Mouse (Mus musculus) hindbrain, embryonic 14.5 days (tissue): ENCODE results near the gene Wbp4. TPM values are rescaled to one million over a fixed set of nuclear protein-coding genes. Genes with fewer than 3 reads are reported as not detected.
"Not testable (repeated sequence)": the region's sequence is repeated elsewhere in the genome, so short reads cannot be mapped to it uniquely, and the experiment has no call there.

Source experiments
- ATAC-seq: fragments of 200-750 bp; cut with Nextera tagmentation; 2 replicates; pipeline ENCODE4 v1.8.0; 2017; ENCODE audit warnings: moderate number of reproducible peaks, mild to moderate bottlenecking, moderate TSS enrichment, moderate library complexity; ENCODE audit not compliant: low FRiP score
- DNase-seq: peaks from one replicate; pipeline ENCODE4 v3.0.0-alpha.2; 2015; ENCODE audit warnings: low spot score
- H3K27ac ChIP-seq: fragments of 300-500 bp; sonication (generic); 2 replicates; pipeline ENCODE4 v1.5.1; 2014; ENCODE audit warnings: mild to moderate bottlenecking, moderate library complexity
- H3K27me3 ChIP-seq: fragments of 300-500 bp; sonication (generic); 2 replicates; pipeline ENCODE4 v1.6.1; 2014; ENCODE audit warnings: mild to moderate bottlenecking, low read length, mixed read lengths; ENCODE audit not compliant: control insufficient read depth, insufficient read depth
- H3K36me3 ChIP-seq: fragments of 300-500 bp; sonication (generic); replicated peaks from 2 replicates; pipeline ENCODE4 v1.6.1; 2014; ENCODE audit not compliant: control insufficient read depth, insufficient read depth
- H3K4me1 ChIP-seq: fragments of 300-500 bp; sonication (generic); replicated peaks from 2 replicates; pipeline ENCODE4 v1.6.1; 2014; ENCODE audit warnings: antibody characterized with exemption, low read length, mixed read lengths; ENCODE audit not compliant: control insufficient read depth, insufficient read depth
- H3K4me2 ChIP-seq: fragments of 300-500 bp; sonication (generic); replicated peaks from 2 replicates; pipeline ENCODE4 v1.6.1; 2014; ENCODE audit warnings: mild to moderate bottlenecking, moderate library complexity
- H3K4me3 ChIP-seq: fragments of 300-500 bp; sonication (generic); replicated peaks from 2 replicates; pipeline ENCODE4 v1.5.1; 2014; ENCODE audit warnings: mild to moderate bottlenecking, low read length
- H3K9ac ChIP-seq: fragments of 300-500 bp; sonication (generic); 2 replicates; pipeline ENCODE4 v1.6.1; 2014
- H3K9me3 ChIP-seq: fragments of 300-500 bp; sonication (generic); 2 replicates; pipeline ENCODE4 v1.6.1; 2016; ENCODE audit warnings: low read length; ENCODE audit not compliant: control insufficient read depth
- WGBS: fragments of 180-500 bp; shearing (Covaris S2); extraction: QIAGEN DNeasy Blood & Tissue Kit; methylation state at CpG from one replicate; pipeline ENCODE4 v1.1.7; 2014; 5-methylcytosine and 5-hydroxymethylcytosine counted together
- polyA plus RNA-seq: library from polyadenylated mRNA; unstranded; fragments of >200 nt; fragmentation: Nextera tagmentation; extraction: Ambion mirVana; gene quantifications from 2 replicates; pipeline ENCODE4 v1.2.1, GENCODE M21; 2014

Gene Wbp4
- 40.5 and 40.9 TPM in 2 replicates for polyA plus RNA-seq

DNA sequence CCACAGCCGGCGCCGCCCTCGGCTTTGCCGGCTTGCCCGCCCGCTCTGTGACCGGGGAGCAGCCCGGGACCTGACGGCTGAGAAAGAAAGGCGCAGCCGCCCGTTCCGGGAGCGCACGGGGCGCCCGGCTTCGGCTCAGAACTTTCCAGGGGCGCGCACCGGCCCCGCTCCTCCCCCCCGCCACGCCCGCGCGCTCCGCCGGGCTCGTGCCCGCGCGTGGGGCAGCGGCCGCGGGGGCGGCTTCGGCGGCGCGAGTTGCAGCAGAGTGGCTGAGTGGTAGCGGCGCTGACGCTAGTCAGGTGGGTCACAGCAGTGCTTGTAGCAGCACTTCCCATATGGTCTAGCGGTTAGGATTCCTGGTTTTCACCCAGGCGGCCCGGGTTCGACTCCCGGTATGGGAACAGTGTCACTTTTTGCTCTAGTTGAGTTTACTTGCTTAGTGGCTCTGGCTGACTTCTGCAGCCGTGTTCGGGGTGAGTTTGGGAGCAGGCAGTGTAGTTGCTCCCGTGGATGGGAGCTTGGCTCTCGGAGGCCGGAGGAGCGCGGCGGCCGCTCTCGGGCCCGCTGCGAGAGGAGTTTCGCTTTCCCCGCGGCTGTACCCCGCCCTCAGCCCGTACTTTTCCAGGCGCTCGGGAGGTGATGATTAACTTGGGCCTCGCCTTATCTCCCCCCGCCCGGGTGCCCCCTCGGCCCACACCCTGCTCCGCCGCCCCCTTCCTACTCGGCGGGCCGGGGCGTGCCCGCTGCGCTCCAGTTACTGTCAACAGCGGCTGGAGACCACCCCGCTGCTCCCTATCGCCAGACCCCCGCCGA, at the start of gene Wbp4:
TSS of gene Wbp4 (minus strand) at position 182 of the 813 bp plus-strand sequence.
- Histone ChIP-seq H3K4me3 (peak within 1 kb of the TSS; percentile 82), H3K9ac (peak within 1 kb of the TSS; percentile 90), H3K9me3 (no peaks in the 10 kb centered on the region), H3K4me2 (peak within 1 kb of the TSS; percentile 70), H3K27ac (peak within 1 kb of the TSS; percentile 99), H3K4me1 (peaks cover 24% of the 10 kb centered on the region), H3K36me3 (peaks cover 10% of the 10 kb centered on the region), H3K27me3 (no peaks in the 10 kb centered on the region)
- DNase-seq (peak; percentile 100), ATAC-seq (peak; percentile 93)
- under 1% methylated on average over 77 of the region's 86 CpGs for WGBS

GRCm38 (mm10) chr14:79530761-79531160, 49.4 kb upstream of the Wbp4 start:
- no peak for ATAC-seq
- no peak for DNase-seq
- H3K27me3 ChIP-seq, result no peaks in the 10 kb centered on the region
- H3K36me3 ChIP-seq, result no peaks in the 10 kb centered on the region
- no peak overlapping the region for H3K4me2 ChIP-seq
- no peak overlapping the region for H3K9ac ChIP-seq
- H3K27ac ChIP-seq, result no peak overlapping the region
- 91% methylated on average over 6 of the region's 6 CpGs for WGBS
- no peaks in the 10 kb centered on the region for H3K9me3 ChIP-seq
- H3K4me3 ChIP-seq, result no peak overlapping the region
- no peaks in the 10 kb centered on the region for H3K4me1 ChIP-seq

DNA sequence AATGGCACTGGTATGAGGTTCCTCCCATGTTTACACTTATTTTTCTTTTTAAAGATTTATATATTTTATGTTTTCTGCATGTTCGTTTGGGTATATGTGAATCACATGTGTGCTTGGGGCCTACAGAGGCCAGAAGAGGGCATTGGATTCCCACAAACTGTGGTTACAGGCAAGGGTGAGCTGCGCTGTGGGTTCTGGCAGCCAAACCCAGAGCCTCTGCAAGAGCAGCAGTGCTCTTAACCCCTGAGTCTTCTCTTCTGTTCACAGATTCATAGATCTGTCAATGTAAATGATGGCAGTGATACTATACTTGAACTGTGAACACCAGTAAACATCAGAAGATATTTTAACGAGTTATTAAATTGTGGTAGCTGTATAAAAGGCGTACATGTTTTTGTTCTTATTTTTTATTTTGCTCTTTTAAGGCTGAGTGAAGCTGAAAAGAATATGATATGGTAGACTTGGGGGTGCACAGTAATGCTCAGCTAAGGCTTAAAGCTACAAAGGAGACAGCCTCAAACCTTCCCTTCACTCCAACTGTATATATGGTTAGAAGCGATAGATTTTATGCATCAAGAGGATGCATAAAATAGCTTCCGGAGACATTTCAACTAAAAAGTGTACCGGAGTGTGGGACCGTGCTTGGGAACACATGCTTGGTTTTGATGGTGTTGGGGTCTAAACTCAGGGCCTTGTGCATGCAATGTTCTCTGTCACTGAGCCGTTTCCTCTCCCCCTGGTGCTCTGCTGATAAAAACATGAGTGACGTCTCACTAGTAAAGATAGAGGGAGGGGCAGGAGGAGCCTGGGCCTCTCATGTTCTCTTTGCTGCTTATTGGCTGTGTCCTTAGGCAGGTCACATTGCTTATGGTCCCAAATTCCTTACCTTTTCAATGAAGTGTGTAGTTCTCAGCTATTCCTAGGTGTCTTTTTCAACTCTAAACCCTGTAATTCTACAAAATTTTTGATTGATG, 48.5 kb upstream of the Wbp4 start:
- H3K4me1 ChIP-seq, result no peaks in the 10 kb centered on the region

DNA sequence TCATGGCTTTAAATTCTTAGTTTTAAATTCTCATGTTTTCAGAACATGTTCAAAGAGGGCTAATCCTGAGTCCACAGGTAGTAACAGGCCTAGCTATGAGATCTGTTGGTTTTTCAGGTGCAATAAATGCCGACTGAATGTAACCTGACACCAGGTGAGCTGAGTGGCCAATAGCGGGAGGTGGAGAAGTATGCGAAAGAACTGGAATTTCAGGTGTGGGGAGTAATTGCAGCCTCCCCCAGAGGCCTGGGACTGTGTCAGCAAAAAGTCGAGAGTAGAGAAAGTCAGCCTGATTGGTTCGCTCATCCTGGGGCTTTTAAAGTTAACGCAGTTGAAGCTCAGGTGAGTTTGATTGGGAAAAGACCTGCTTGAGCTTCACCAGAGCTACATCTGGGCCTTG, 46.4 kb upstream of the Wbp4 start:
- WGBS, result 68% methylated on average over 6 of the region's 6 CpGs
- DNase-seq (no peak), ATAC-seq (no peak)
- Histone ChIP-seq H3K4me3 (no peak overlapping the region), H3K36me3 (no peaks in the 10 kb centered on the region), H3K4me1 (no peaks in the 10 kb centered on the region), H3K4me2 (no peak overlapping the region), H3K27ac (no peak overlapping the region), H3K9ac (no peak overlapping the region), H3K9me3 (no peaks in the 10 kb centered on the region), H3K27me3 (no peaks in the 10 kb centered on the region)

More for the DNA sequence above, 48.5 kb upstream of the Wbp4 start:
- H3K36me3 ChIP-seq, result no peaks in the 10 kb centered on the region
- DNase-seq (no peak), ATAC-seq (no peak)
- no peaks in the 10 kb centered on the region for H3K27me3 ChIP-seq
- H3K4me3 ChIP-seq, result no peak overlapping the region
- no peak overlapping the region for H3K4me2 ChIP-seq
- H3K9ac ChIP-seq, result no peak overlapping the region
- WGBS, result 80% methylated on average over 10 of the region's 10 CpGs
- no peaks in the 10 kb centered on the region for H3K9me3 ChIP-seq
- no peak overlapping the region for H3K27ac ChIP-seq

GRCm38 (mm10) chr14:79526106-79526505, 44.8 kb upstream of the Wbp4 start:
- H3K27me3 ChIP-seq, H3K4me3 ChIP-seq, H3K9me3 ChIP-seq, H3K36me3 ChIP-seq, ATAC-seq, H3K4me2 ChIP-seq, H3K9ac ChIP-seq, H3K4me1 ChIP-seq, DNase-seq, H3K27ac ChIP-seq: not testable (repeated sequence)
- WGBS, result 93% methylated on average over 12 of the region's 12 CpGs

GRCm38 (mm10) chr14:79522387-79522786, 41.1 kb upstream of the Wbp4 start:
- Histone ChIP-seq H3K9me3 (no peaks in the 10 kb centered on the region), H3K4me3 (no peak overlapping the region), H3K27me3 (no peaks in the 10 kb centered on the region), H3K36me3 (no peaks in the 10 kb centered on the region), H3K9ac (no peak overlapping the region), H3K27ac (no peak overlapping the region), H3K4me2 (no peak overlapping the region), H3K4me1 (no peaks in the 10 kb centered on the region)
- WGBS, result 93% methylated on average over 9 of the region's 9 CpGs
- ATAC-seq (no peak), DNase-seq (no peak)

- H3K36me3 ChIP-seq, result no peaks in the 10 kb centered on the region
- 77% methylated on average over 6 of the region's 6 CpGs for WGBS
- no peak overlapping the region for H3K4me3 ChIP-seq
- no peaks in the 10 kb centered on the region for H3K27me3 ChIP-seq
- H3K9me3 ChIP-seq, result no peaks in the 10 kb centered on the region
- H3K27ac ChIP-seq, result no peak overlapping the region
- H3K4me1 ChIP-seq, result no peaks in the 10 kb centered on the region
- DNase-seq, result no peak
- H3K9ac ChIP-seq, result no peak overlapping the region
- no peak overlapping the region for H3K4me2 ChIP-seq
- ATAC-seq, result no peak
These were observed 40.3 kb upstream of the Wbp4 start for GRCm38 (mm10) chr14:79521471-79522117.

DNA sequence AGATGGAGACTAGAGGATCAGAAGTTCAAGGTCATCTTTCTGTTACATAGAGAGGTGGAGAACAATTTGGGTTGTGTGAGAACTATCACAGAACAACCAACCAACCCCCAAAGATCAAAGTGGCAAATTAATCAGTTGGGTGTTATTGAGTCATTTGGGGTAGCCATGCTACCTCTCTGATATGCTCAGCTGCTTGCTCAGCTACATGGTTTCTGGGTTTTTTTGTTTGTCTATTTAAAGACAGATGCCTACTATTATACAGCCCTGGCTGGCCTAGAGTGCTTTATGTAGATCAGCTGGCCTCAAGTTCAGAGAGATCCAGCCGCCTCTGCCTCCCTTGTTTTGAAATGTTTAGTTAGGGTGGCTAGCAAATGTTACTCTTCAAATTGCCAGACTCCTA, 39.7 kb upstream of the Wbp4 start:
- H3K27me3 ChIP-seq, result no peaks in the 10 kb centered on the region
- no peak overlapping the region for H3K27ac ChIP-seq
- H3K36me3 ChIP-seq, result no peaks in the 10 kb centered on the region
- H3K4me2 ChIP-seq, result no peak overlapping the region
- DNase-seq (no peak), ATAC-seq (no peak)
- H3K9ac ChIP-seq, result no peak overlapping the region
- H3K9me3 ChIP-seq, result no peaks in the 10 kb centered on the region
- H3K4me3 ChIP-seq, result no peak overlapping the region
- H3K4me1 ChIP-seq, result no peaks in the 10 kb centered on the region
- 90% methylated on average over 1 of the region's 1 CpGs for WGBS

DNA sequence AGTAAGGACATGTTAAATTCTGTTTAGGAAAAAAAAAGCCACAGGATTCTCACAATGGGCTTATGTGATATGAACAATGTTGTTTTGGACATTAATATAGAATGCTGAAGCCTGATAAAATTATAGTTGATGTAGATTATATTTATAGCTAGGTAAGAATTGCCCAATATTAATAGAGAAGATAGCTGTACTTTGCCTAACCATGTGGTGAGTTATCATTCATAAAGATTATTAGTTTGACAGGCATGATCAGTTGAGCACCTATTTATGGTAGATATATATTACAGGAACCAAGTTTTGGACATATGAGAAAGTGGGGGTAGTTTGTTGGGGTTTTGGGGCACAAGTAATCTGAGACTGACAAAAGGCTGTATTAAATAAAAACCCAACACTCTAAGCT, 39.3 kb upstream of the Wbp4 start:
- ATAC-seq (no peak), DNase-seq (no peak)
- H3K27ac ChIP-seq, result no peak overlapping the region
- H3K4me2 ChIP-seq, result no peak overlapping the region
- H3K4me1 ChIP-seq, result no peaks in the 10 kb centered on the region
- no peaks in the 10 kb centered on the region for H3K36me3 ChIP-seq
- H3K4me3 ChIP-seq, result no peak overlapping the region
- H3K27me3 ChIP-seq, result no peaks in the 10 kb centered on the region
- H3K9me3 ChIP-seq, result no peaks in the 10 kb centered on the region
- H3K9ac ChIP-seq, result no peak overlapping the region
